Mouse (Mus musculus): Measurements from ENCODE around the gene Clybl.

- TF ChIP-seq CTCF (IDR thresholded peaks at IDR 0.05; ENCODE audit: low read depth) (no peak), EP300 (optimal IDR thresholded peaks at IDR 0.05) (no peak)
These were observed 37.8 kb upstream of the Clybl start for GRCm38 (mm10) chr14:122143585-122144269.

Data from stomach, postnatal 0 days (tissue).